Mouse (Mus musculus) liver, embryonic 15.5 days (tissue): ENCODE measurements around the gene Itpr2. TPM values are rescaled to one million over a fixed set of nuclear protein-coding genes. Genes with fewer than 3 reads are reported as not detected.

ENCODE experiments used
- ATAC-seq: fragments of 200-750 bp; cut with Nextera tagmentation; 2 replicates; pipeline ENCODE4 v1.8.0; 2017; ENCODE audit warnings: moderate number of reproducible peaks, mild to moderate bottlenecking, moderate library complexity; ENCODE audit not compliant: insufficient read depth
- H3K27ac ChIP-seq: fragments of 300-500 bp; sonication (generic); replicated peaks from 2 replicates; pipeline ENCODE4 v1.5.1; 2015; ENCODE audit warnings: mild to moderate bottlenecking, inconsistent platforms
- H3K27me3 ChIP-seq: fragments of 300-500 bp; sonication (generic); 2 replicates; pipeline ENCODE4 v1.6.1; 2015; ENCODE audit warnings: mild to moderate bottlenecking, inconsistent platforms
- H3K36me3 ChIP-seq: fragments of 300-500 bp; sonication (generic); replicated peaks from 2 replicates; pipeline ENCODE4 v1.6.1; 2015; ENCODE audit warnings: moderate library complexity, mild to moderate bottlenecking, inconsistent platforms
- H3K4me1 ChIP-seq: fragments of 300-500 bp; sonication (generic); replicated peaks from 2 replicates; pipeline ENCODE4 v1.6.1; 2015; ENCODE audit warnings: inconsistent platforms
- H3K4me2 ChIP-seq: fragments of 300-500 bp; sonication (generic); 2 replicates; pipeline ENCODE4 v1.6.1; 2015; ENCODE audit warnings: moderate library complexity, mild to moderate bottlenecking, inconsistent platforms
- H3K4me3 ChIP-seq: fragments of 300-500 bp; sonication (generic); replicated peaks from 2 replicates; pipeline ENCODE4 v1.5.1; 2015; ENCODE audit warnings: mild to moderate bottlenecking, inconsistent platforms
- H3K9ac ChIP-seq: fragments of 300-500 bp; sonication (generic); 2 replicates; pipeline ENCODE4 v1.6.1; 2015; ENCODE audit warnings: moderate library complexity, mild to moderate bottlenecking, inconsistent platforms
- H3K9me3 ChIP-seq: fragments of 300-500 bp; sonication (generic); replicated peaks from 2 replicates; pipeline ENCODE4 v1.6.1; 2016; ENCODE audit warnings: inconsistent platforms
- WGBS: fragments of 180-500 bp; shearing (Covaris S2); methylation state at CpG from one replicate; pipeline ENCODE4 v1.1.7; 2015; ENCODE audit warnings: mixed read lengths; ENCODE audit not compliant: insufficient replicate concordance; 5-methylcytosine and 5-hydroxymethylcytosine counted together
- polyA plus RNA-seq: library from polyadenylated mRNA; unstranded; fragments of >200 nt; fragmentation: Nextera tagmentation; extraction: Ambion mirVana; gene quantifications from 2 replicates; pipeline ENCODE4 v1.2.1, GENCODE M21; 2015

The Itpr2 gene
- polyA plus RNA-seq, 1 experiment from 2014 or later: 4.2 TPM

GRCm38 (mm10) chr6:146489841-146490240 is 12.2 kb downstream of the Itpr2 start:
- Histone ChIP-seq H3K4me2 (no peak overlapping the region), H3K27me3 (0 out of 2 replicates have a peak, but pooled peaks cover 9% of the 10 kb centered on the region), H3K36me3 (no peaks in the 10 kb centered on the region), H3K4me3 (no peak overlapping the region), H3K4me1 (0 out of 2 replicates have a peak, but pooled peaks cover 10% of the 10 kb centered on the region), H3K27ac (no peak overlapping the region), H3K9me3 (no peaks in the 10 kb centered on the region), H3K9ac (no peak overlapping the region)
- ATAC-seq: no peak
- 69% methylated on average over 6 of the region's 6 CpGs for WGBS

- H3K36me3 ChIP-seq: no peaks in the 10 kb centered on the region
- ATAC-seq: no peak
- no peak overlapping the region for H3K4me3 ChIP-seq
- no peaks in the 10 kb centered on the region for H3K9me3 ChIP-seq
- WGBS: 45% methylated on average over 3 of the region's 3 CpGs
- no peak overlapping the region for H3K9ac ChIP-seq
- no peak overlapping the region for H3K27ac ChIP-seq
- H3K4me1 ChIP-seq: 0 out of 2 replicates have a peak, but pooled peaks cover 10% of the 10 kb centered on the region
- no peak overlapping the region for H3K4me2 ChIP-seq
- 0 out of 2 replicates have a peak, but pooled peaks cover 9% of the 10 kb centered on the region for H3K27me3 ChIP-seq
Measured at GRCm38 (mm10) chr6:146488749-146489148, 13.3 kb downstream of the Itpr2 start.

- H3K9me3 ChIP-seq: no peaks in the 10 kb centered on the region
Measured at GRCm38 (mm10) chr6:146487079-146487478, 14.9 kb downstream of the Itpr2 start.

GRCm38 (mm10) chr6:146486073-146486472 is 15.9 kb downstream of the Itpr2 start:
- H3K27me3 ChIP-seq: peaks cover 9% of the 10 kb centered on the region; the same call in 1 of the 2 replicates
- no peak overlapping the region for H3K4me2 ChIP-seq
- 18% methylated on average over 4 of the region's 4 CpGs for WGBS
- H3K4me3 ChIP-seq: no peak overlapping the region
- H3K27ac ChIP-seq: no peak overlapping the region
- 0 out of 2 replicates have a peak, but pooled peaks cover 6% of the 10 kb centered on the region for H3K4me1 ChIP-seq
- no peak for ATAC-seq
- H3K9me3 ChIP-seq: no peaks in the 10 kb centered on the region
- no peak overlapping the region for H3K9ac ChIP-seq
- H3K36me3 ChIP-seq: no peaks in the 10 kb centered on the region

More at GRCm38 (mm10) chr6:146487079-146487478, 14.9 kb downstream of the Itpr2 start:
- Histone ChIP-seq H3K27ac (no peak overlapping the region), H3K4me3 (no peak overlapping the region), H3K36me3 (no peaks in the 10 kb centered on the region), H3K9ac (no peak overlapping the region), H3K4me2 (no peak overlapping the region), H3K27me3 (peaks cover 9% of the 10 kb centered on the region; the same call in 1 of the 2 replicates), H3K4me1 (0 out of 2 replicates have a peak, but pooled peaks cover 10% of the 10 kb centered on the region)
- ATAC-seq: no peak
- WGBS: 64% methylated on average over 9 of the region's 9 CpGs

- no peak for ATAC-seq
- no peaks in the 10 kb centered on the region for H3K9me3 ChIP-seq
- 30% methylated on average over 6 of the region's 6 CpGs for WGBS
- H3K4me1 ChIP-seq: no peaks in the 10 kb centered on the region
- H3K9ac ChIP-seq: no peak overlapping the region
- no peak overlapping the region for H3K4me3 ChIP-seq
- no peak overlapping the region for H3K27ac ChIP-seq
- peaks cover under 1% of the 10 kb centered on the region; the same call in 1 of the 2 replicates for H3K27me3 ChIP-seq
- H3K4me2 ChIP-seq: no peak overlapping the region
- H3K36me3 ChIP-seq: no peaks in the 10 kb centered on the region
Measured at GRCm38 (mm10) chr6:146481441-146481840, 20.6 kb downstream of the Itpr2 start.

GRCm38 (mm10) chr6:146480925-146481324 is 21.1 kb downstream of the Itpr2 start:
- no peak for ATAC-seq
- no peak overlapping the region for H3K9ac ChIP-seq
- H3K9me3 ChIP-seq: no peaks in the 10 kb centered on the region
- no peak overlapping the region for H3K4me2 ChIP-seq
- H3K4me3 ChIP-seq: no peak overlapping the region
- 43% methylated on average over 3 of the region's 3 CpGs for WGBS
- no peaks in the 10 kb centered on the region; the same call in 1 of the 2 replicates for H3K27me3 ChIP-seq
- H3K4me1 ChIP-seq: no peaks in the 10 kb centered on the region
- H3K27ac ChIP-seq: no peak overlapping the region
- no peaks in the 10 kb centered on the region for H3K36me3 ChIP-seq

- H3K27me3 ChIP-seq: no peaks in the 10 kb centered on the region; the same call in 1 of the 2 replicates
- H3K4me2 ChIP-seq: no peak overlapping the region
- H3K9ac ChIP-seq: no peak overlapping the region
- H3K27ac ChIP-seq: no peak overlapping the region
- H3K4me1 ChIP-seq: no peaks in the 10 kb centered on the region
- 43% methylated on average over 5 of the region's 5 CpGs for WGBS
- no peaks in the 10 kb centered on the region for H3K9me3 ChIP-seq
- ATAC-seq: no peak
- no peaks in the 10 kb centered on the region for H3K36me3 ChIP-seq
- no peak overlapping the region for H3K4me3 ChIP-seq
Measured at GRCm38 (mm10) chr6:146478888-146479683, 22.9 kb downstream of the Itpr2 start.

GRCm38 (mm10) chr6:146476865-146477264 is 25.2 kb downstream of the Itpr2 start:
- 35% methylated on average over 1 of the region's 1 CpGs for WGBS
- no peak overlapping the region for H3K4me2 ChIP-seq
- no peaks in the 10 kb centered on the region for H3K9me3 ChIP-seq
- H3K27ac ChIP-seq: no peak overlapping the region
- no peak for ATAC-seq
- no peaks in the 10 kb centered on the region for H3K27me3 ChIP-seq
- no peaks in the 10 kb centered on the region for H3K36me3 ChIP-seq
- H3K9ac ChIP-seq: no peak overlapping the region
- no peaks in the 10 kb centered on the region for H3K4me1 ChIP-seq
- no peak overlapping the region for H3K4me3 ChIP-seq

- no peak for ATAC-seq
- WGBS: 62% methylated on average over 4 of the region's 4 CpGs
Measured at GRCm38 (mm10) chr6:146474166-146474565, 27.9 kb downstream of the Itpr2 start.

GRCm38 (mm10) chr6:146473216-146473955 is 28.6 kb downstream of the Itpr2 start:
- 50% methylated on average over 6 of the region's 6 CpGs for WGBS
- no peaks in the 10 kb centered on the region for H3K36me3 ChIP-seq
- no peak overlapping the region for H3K4me2 ChIP-seq
- no peak for ATAC-seq
- H3K27ac ChIP-seq: no peak overlapping the region
- H3K4me1 ChIP-seq: no peaks in the 10 kb centered on the region
- H3K4me3 ChIP-seq: no peak overlapping the region
- no peaks in the 10 kb centered on the region for H3K9me3 ChIP-seq
- H3K9ac ChIP-seq: no peak overlapping the region
- no peaks in the 10 kb centered on the region for H3K27me3 ChIP-seq

More at GRCm38 (mm10) chr6:146474166-146474565, 27.9 kb downstream of the Itpr2 start:
- H3K9me3 ChIP-seq: no peaks in the 10 kb centered on the region
- no peaks in the 10 kb centered on the region for H3K4me1 ChIP-seq
- H3K9ac ChIP-seq: no peak overlapping the region
- H3K27ac ChIP-seq: no peak overlapping the region
- H3K27me3 ChIP-seq: no peaks in the 10 kb centered on the region
- H3K4me2 ChIP-seq: no peak overlapping the region
- H3K4me3 ChIP-seq: no peak overlapping the region
- no peaks in the 10 kb centered on the region for H3K36me3 ChIP-seq

GRCm38 (mm10) chr6:146470378-146470777 is 31.6 kb downstream of the Itpr2 start:
- no peak overlapping the region for H3K27ac ChIP-seq
- WGBS: 57% methylated on average over 4 of the region's 4 CpGs
- ATAC-seq: no peak

More at GRCm38 (mm10) chr6:146470378-146470777, 31.6 kb downstream of the Itpr2 start:
- Histone ChIP-seq H3K9ac (no peak overlapping the region), H3K4me2 (no peak overlapping the region), H3K36me3 (0 out of 2 replicates have a peak, but pooled peaks cover 6% of the 10 kb centered on the region), H3K9me3 (no peaks in the 10 kb centered on the region), H3K4me1 (no peaks in the 10 kb centered on the region), H3K27me3 (no peaks in the 10 kb centered on the region), H3K4me3 (no peak overlapping the region)
